Mouse (Mus musculus) lung, adult 2 months (tissue): ENCODE measurements around the gene Ank. TPM values are rescaled to one million over a fixed set of nuclear protein-coding genes. Genes with fewer than 3 reads are reported as not detected.

Source experiments
- DNase-seq: peaks from one replicate; pipeline ENCODE4 v3.0.0; 2022
- H3K4me1 ChIP-seq: fragments of 200-500 bp; 2 replicates; pipeline ENCODE4 v1.6.1; 2011; ENCODE audit warnings: low read length; ENCODE audit not compliant: control insufficient read depth, insufficient read depth
- H3K4me3 ChIP-seq: fragments of 200-500 bp; replicated peaks from 2 replicates; pipeline ENCODE3; 2011; ENCODE audit warnings: low read depth, mild to moderate bottlenecking, control low read depth, low read length; ENCODE audit errors: extremely low read depth
- CTCF ChIP-seq: fragments of 200-500 bp; IDR thresholded peaks from 2 replicates; pipeline ENCODE4 v1.5.1; 2011; ENCODE audit warnings: mild to moderate bottlenecking, low read length, control low read depth; ENCODE audit not compliant: insufficient read depth
- POLR2A ChIP-seq: fragments of 200-500 bp; IDR thresholded peaks from 2 replicates; pipeline ENCODE4 v1.6.1; 2011; ENCODE audit warnings: low read depth, mild to moderate bottlenecking, control low read depth, low read length, borderline replicate concordance; ENCODE audit errors: extremely low read depth
- WGBS: fragments of 180-500 bp; shearing (Covaris S2); methylation state at CpG from one replicate; pipeline ENCODE4 v1.1.7; 2018; 5-methylcytosine and 5-hydroxymethylcytosine counted together
- polyA plus RNA-seq: library from polyadenylated mRNA; depleted of rRNA; stranded (reverse); fragments of >200 nt; gene quantifications from 2 replicates; pipeline ENCODE4 v1.2.3, GENCODE M21; 2012

Ank gene
- polyA plus RNA-seq, 1 experiment, result 26.4 TPM

GRCm38 (mm10) chr15:27625014-27625889 lies 158.8 kb downstream of the Ank start:
- no peak overlapping the region for H3K4me3 ChIP-seq
- peaks cover 30% of the 10 kb centered on the region for H3K4me1 ChIP-seq
- 70% methylated on average over 13 of the region's 13 CpGs for WGBS
- DNase-seq, result no peak
- no peak for TF ChIP-seq POLR2A
- TF ChIP-seq CTCF, result no peak

GRCm38 (mm10) chr15:27625890-27626255 lies 159.4 kb downstream of the Ank start:
- 70% methylated on average over 10 of the region's 10 CpGs for WGBS
- no peak for DNase-seq
- no peak for TF ChIP-seq CTCF
- TF ChIP-seq POLR2A, result no peak
- H3K4me1 ChIP-seq, result peaks cover 28% of the 10 kb centered on the region
- no peak overlapping the region for H3K4me3 ChIP-seq

GRCm38 (mm10) chr15:27626314-27626713 lies 159.8 kb downstream of the Ank start:
- Histone ChIP-seq H3K4me1 (peaks cover 24% of the 10 kb centered on the region), H3K4me3 (no peak overlapping the region)
- no peak for TF ChIP-seq CTCF
- no peak for DNase-seq
- 85% methylated on average over 1 of the region's 1 CpGs for WGBS

GRCm38 (mm10) chr15:27627794-27628193 lies 161.3 kb downstream of the Ank start:
- 66% methylated on average over 9 of the region's 9 CpGs for WGBS
- Histone ChIP-seq H3K4me1 (peaks cover 23% of the 10 kb centered on the region), H3K4me3 (no peak overlapping the region)
- TF ChIP-seq CTCF (no peak), POLR2A (no peak)
- no peak for DNase-seq

- H3K4me1 ChIP-seq, result peaks cover 22% of the 10 kb centered on the region
- 60% methylated on average over 4 of the region's 4 CpGs for WGBS
- TF ChIP-seq CTCF, result no peak
- TF ChIP-seq POLR2A, result no peak
- peak overlapping the region; percentile 27 for H3K4me3 ChIP-seq
- DNase-seq, result no peak
These were observed 162.6 kb downstream of the Ank start for GRCm38 (mm10) chr15:27629046-27629445.

- Histone ChIP-seq H3K4me3 (peak overlapping the region; percentile 82), H3K4me1 (peaks cover 19% of the 10 kb centered on the region)
- 1% methylated on average over 53 of the region's 53 CpGs for WGBS
- no peak for TF ChIP-seq POLR2A
- TF ChIP-seq CTCF, result no peak
- peak; percentile 28 for DNase-seq
These were observed 163.5 kb downstream of the Ank start for GRCm38 (mm10) chr15:27629800-27630600.

GRCm38 (mm10) chr15:27630601-27631383 lies 164.3 kb downstream of the Ank start, which contains the start of gene Otulin:
Gene Otulin, minus strand, starts transcription at chr15:27630693.
- no peak for TF ChIP-seq CTCF
- TF ChIP-seq POLR2A, result peak; percentile 64; the same call in 1 of the 2 replicates
- peak; percentile 100 for DNase-seq
- Histone ChIP-seq H3K4me1 (peaks cover 19% of the 10 kb centered on the region), H3K4me3 (peak within 1 kb of the TSS; percentile 82)
- 7% methylated on average over 56 of the region's 56 CpGs for WGBS

- DNase-seq, result no peak
- no peak overlapping the region for H3K4me3 ChIP-seq
- no peak for TF ChIP-seq CTCF
- TF ChIP-seq POLR2A, result no peak
- peaks cover 5% of the 10 kb centered on the region for H3K4me1 ChIP-seq
- 66% methylated on average over 8 of the region's 8 CpGs for WGBS
These were observed 167.7 kb downstream of the Ank start for GRCm38 (mm10) chr15:27633941-27634900.

GRCm38 (mm10) chr15:27641171-27641570 lies 174.7 kb downstream of the Ank start:
- DNase-seq, result no peak
- 39% methylated on average over 12 of the region's 12 CpGs for WGBS
- Histone ChIP-seq H3K4me3 (no peak overlapping the region), H3K4me1 (no peaks in the 10 kb centered on the region)
- TF ChIP-seq CTCF, result no peak
- TF ChIP-seq POLR2A, result no peak
